Mouse (Mus musculus): Measurements from ENCODE around the gene Hist1h1b. TPM values are rescaled to one million over a fixed set of nuclear protein-coding genes. Genes with fewer than 3 reads are reported as not detected.

Hist1h1b gene
- not detected for polyA plus RNA-seq (2014; fragmentation: Illumina TruSeq; extraction: RNeasy Lipid Tissue Mini Kit (QIAGEN cat#74804); ENCODE audit: low read depth, low replicate concordance)

GRCm38 (mm10) chr13:21779767-21780731, at the start of gene Hist1h1b:
Gene Hist1h1b, minus strand, starts transcription at chr13:21780625.

GRCm38 (mm10) chr13:21811539-21811938, 31.1 kb upstream of the Hist1h1b start, which contains the start of gene Hist1h4m:
Gene Hist1h4m, plus strand, starts transcription at chr13:21811746.

GRCm38 (mm10) chr13:21810073-21810472, 29.6 kb upstream of the Hist1h1b start, which contains the start of the genes Hist1h2bq and Hist1h2ao:
Gene Hist1h2bq, minus strand, starts transcription at chr13:21810197.
Gene Hist1h2ao, plus strand, starts transcription at chr13:21810465.

DNA sequence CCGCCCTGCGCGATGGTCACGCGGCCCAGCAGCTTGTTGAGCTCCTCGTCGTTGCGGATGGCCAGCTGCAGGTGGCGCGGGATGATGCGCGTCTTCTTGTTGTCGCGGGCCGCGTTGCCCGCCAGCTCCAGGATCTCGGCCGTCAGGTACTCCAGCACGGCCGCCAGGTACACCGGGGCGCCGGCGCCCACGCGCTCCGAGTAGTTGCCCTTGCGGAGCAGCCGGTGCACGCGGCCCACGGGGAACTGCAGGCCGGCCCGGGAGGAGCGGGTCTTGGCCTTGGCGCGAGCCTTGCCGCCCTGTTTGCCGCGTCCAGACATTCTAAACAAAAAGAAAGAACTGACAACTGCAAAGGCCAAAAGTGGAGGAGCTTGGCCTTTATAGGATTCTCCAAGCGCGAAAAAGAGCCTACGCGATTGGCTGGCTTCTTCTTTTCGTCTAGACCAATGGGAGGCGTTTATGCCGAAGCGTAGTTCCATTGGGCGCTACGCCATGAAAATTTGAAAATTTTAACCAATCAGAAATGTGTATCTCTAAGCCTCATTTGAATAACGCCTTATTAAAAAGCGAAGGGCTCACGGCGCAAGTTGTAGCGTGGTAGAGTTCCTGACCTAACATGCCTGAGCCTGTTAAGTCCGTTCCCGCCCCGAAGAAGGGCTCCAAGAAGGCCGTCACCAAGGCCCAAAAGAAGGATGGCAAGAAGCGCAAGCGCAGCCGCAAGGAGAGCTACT, 6.6 kb upstream of the Hist1h1b start, which contains the start of the genes Hist1h2an and Hist1h2bp:
TSS of gene Hist1h2an (minus strand) at position 320 of the 731 bp plus-strand sequence.
TSS of gene Hist1h2bp (plus strand) at position 563 of the 731 bp plus-strand sequence.

DNA sequence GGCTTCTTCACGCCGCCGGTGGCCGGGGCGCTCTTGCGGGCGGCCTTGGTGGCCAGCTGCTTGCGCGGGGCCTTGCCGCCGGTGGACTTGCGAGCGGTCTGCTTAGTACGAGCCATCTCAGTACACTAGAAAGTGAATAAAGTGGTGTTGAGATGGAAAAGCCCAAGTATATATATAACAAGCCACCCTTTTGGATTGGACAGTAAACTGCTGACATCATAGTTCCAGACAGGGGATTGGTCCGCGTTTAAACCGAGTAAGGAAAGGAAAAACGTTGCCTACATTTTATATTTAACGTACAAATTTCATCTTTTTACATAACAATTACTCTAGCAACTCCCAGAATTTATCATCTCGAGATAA, 2.8 kb upstream of the Hist1h1b start, which contains the start of gene Hist1h3i:
TSS of gene Hist1h3i (minus strand) at position 116 of the 363 bp plus-strand sequence.

GRCm38 (mm10) chr13:21753524-21754285, 26.7 kb downstream of the Hist1h1b start, which contains the start of the genes Hist1h2ak and Hist1h2bn:
Gene Hist1h2ak, minus strand, starts transcription at chr13:21753827.
Gene Hist1h2bn, plus strand, starts transcription at chr13:21754123.

GRCm38 (mm10) chr13:21750159-21751017, 30.0 kb downstream of the Hist1h1b start, which contains the start of gene Hist1h4k:
Gene Hist1h4k, minus strand, starts transcription at chr13:21750505.

DNA sequence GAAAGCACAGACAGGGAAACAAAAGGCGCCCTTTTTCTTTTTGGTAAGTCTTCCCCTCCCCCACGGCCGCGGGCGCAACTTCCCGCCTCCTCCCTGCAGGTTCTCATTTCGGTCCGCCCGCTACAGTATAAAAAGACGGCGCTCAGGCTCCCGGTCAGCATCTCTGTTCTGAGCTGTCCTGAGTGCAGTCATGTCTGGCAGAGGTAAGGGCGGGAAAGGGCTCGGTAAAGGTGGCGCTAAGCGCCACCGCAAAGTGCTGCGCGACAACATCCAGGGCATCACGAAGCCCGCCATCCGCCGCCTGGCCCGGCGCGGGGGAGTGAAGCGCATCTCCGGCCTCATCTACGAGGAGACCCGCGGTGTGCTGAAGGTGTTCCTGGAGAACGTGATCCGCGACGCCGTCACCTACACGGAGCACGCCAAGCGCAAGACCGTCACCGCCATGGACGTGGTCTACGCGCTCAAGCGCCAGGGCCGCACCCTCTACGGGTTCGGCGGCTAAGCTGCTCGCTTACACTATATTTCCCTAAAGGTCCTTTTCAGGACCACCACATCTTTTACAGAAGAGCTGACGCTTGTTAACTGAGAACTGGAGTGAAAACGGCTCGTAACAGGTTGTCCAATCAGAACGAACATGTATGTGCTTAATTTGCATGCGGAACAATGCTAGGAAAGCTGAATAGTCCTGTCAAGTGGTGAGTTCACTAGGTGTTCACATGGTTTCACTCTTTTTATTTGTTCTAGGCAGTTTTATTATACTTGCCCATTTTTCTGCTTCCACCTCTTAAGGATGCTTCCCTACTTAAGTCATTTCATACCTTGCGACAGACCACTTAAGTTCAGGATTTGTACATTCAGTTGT, 45.3 kb downstream of the Hist1h1b start, which contains the start of gene Hist1h4j:
TSS of gene Hist1h4j (plus strand) at position 159 of the 862 bp plus-strand sequence.

Other genes starting within 250 kb of the Hist1h1b start
- 6.1 TPM for gene Zkscan8, start 249.5 kb downstream of the Hist1h1b start, polyA plus RNA-seq (2014; fragmentation: Illumina TruSeq; extraction: RNeasy Lipid Tissue Mini Kit (QIAGEN cat#74804); ENCODE audit: low read depth, low replicate concordance)
- gene Olfr1366, start 237.8 kb downstream of the Hist1h1b start, polyA plus RNA-seq (2014; fragmentation: Illumina TruSeq; extraction: RNeasy Lipid Tissue Mini Kit (QIAGEN cat#74804); ENCODE audit: low read depth, low replicate concordance) = not detected
- gene Olfr1535, start 220.7 kb downstream of the Hist1h1b start, polyA plus RNA-seq (2014; fragmentation: Illumina TruSeq; extraction: RNeasy Lipid Tissue Mini Kit (QIAGEN cat#74804); ENCODE audit: low read depth, low replicate concordance) = not detected
- not detected for gene Olfr1364, start 198.9 kb downstream of the Hist1h1b start, polyA plus RNA-seq (2014; fragmentation: Illumina TruSeq; extraction: RNeasy Lipid Tissue Mini Kit (QIAGEN cat#74804); ENCODE audit: low read depth, low replicate concordance)
- not detected for gene Olfr1362, start 166.6 kb downstream of the Hist1h1b start, polyA plus RNA-seq (2014; fragmentation: Illumina TruSeq; extraction: RNeasy Lipid Tissue Mini Kit (QIAGEN cat#74804); ENCODE audit: low read depth, low replicate concordance)
- gene Olfr11, start 138.1 kb downstream of the Hist1h1b start, polyA plus RNA-seq (2014; fragmentation: Illumina TruSeq; extraction: RNeasy Lipid Tissue Mini Kit (QIAGEN cat#74804); ENCODE audit: low read depth, low replicate concordance) = not detected
- gene Olfr1361, start 117.2 kb downstream of the Hist1h1b start, polyA plus RNA-seq (2014; fragmentation: Illumina TruSeq; extraction: RNeasy Lipid Tissue Mini Kit (QIAGEN cat#74804); ENCODE audit: low read depth, low replicate concordance) = not detected
- not detected for gene Olfr1360, start 103.2 kb downstream of the Hist1h1b start, polyA plus RNA-seq (2014; fragmentation: Illumina TruSeq; extraction: RNeasy Lipid Tissue Mini Kit (QIAGEN cat#74804); ENCODE audit: low read depth, low replicate concordance)
- gene Olfr1359, start 82.5 kb downstream of the Hist1h1b start, polyA plus RNA-seq (2014; fragmentation: Illumina TruSeq; extraction: RNeasy Lipid Tissue Mini Kit (QIAGEN cat#74804); ENCODE audit: low read depth, low replicate concordance) = not detected
- gene Hist1h2bl, start 64.5 kb downstream of the Hist1h1b start, polyA plus RNA-seq (2014; fragmentation: Illumina TruSeq; extraction: RNeasy Lipid Tissue Mini Kit (QIAGEN cat#74804); ENCODE audit: low read depth, low replicate concordance) = not detected
- not detected for gene Hist1h2ai, start 64.2 kb downstream of the Hist1h1b start, polyA plus RNA-seq (2014; fragmentation: Illumina TruSeq; extraction: RNeasy Lipid Tissue Mini Kit (QIAGEN cat#74804); ENCODE audit: low read depth, low replicate concordance)
- not detected for gene Hist1h3h, start 63.0 kb downstream of the Hist1h1b start, polyA plus RNA-seq (2014; fragmentation: Illumina TruSeq; extraction: RNeasy Lipid Tissue Mini Kit (QIAGEN cat#74804); ENCODE audit: low read depth, low replicate concordance)
- not detected for gene Hist1h2bm, start 58.6 kb downstream of the Hist1h1b start, polyA plus RNA-seq (2014; fragmentation: Illumina TruSeq; extraction: RNeasy Lipid Tissue Mini Kit (QIAGEN cat#74804); ENCODE audit: low read depth, low replicate concordance)
- gene Hist1h4j, start 45.6 kb downstream of the Hist1h1b start, polyA plus RNA-seq (2014; fragmentation: Illumina TruSeq; extraction: RNeasy Lipid Tissue Mini Kit (QIAGEN cat#74804); ENCODE audit: low read depth, low replicate concordance) = not detected
- not detected for gene Hist1h4k, start 30.1 kb downstream of the Hist1h1b start, polyA plus RNA-seq (2014; fragmentation: Illumina TruSeq; extraction: RNeasy Lipid Tissue Mini Kit (QIAGEN cat#74804); ENCODE audit: low read depth, low replicate concordance)
- not detected for gene Hist1h2ak, start 26.8 kb downstream of the Hist1h1b start, polyA plus RNA-seq (2014; fragmentation: Illumina TruSeq; extraction: RNeasy Lipid Tissue Mini Kit (QIAGEN cat#74804); ENCODE audit: low read depth, low replicate concordance)
- gene Hist1h2bn, start 26.5 kb downstream of the Hist1h1b start, polyA plus RNA-seq (2014; fragmentation: Illumina TruSeq; extraction: RNeasy Lipid Tissue Mini Kit (QIAGEN cat#74804); ENCODE audit: low read depth, low replicate concordance) = not detected
- 2.4 TPM for gene Hist1h3i, start 2.7 kb upstream of the Hist1h1b start, polyA plus RNA-seq (2014; fragmentation: Illumina TruSeq; extraction: RNeasy Lipid Tissue Mini Kit (QIAGEN cat#74804); ENCODE audit: low read depth, low replicate concordance)
- gene Hist1h2an, start 6.6 kb upstream of the Hist1h1b start, polyA plus RNA-seq (2014; fragmentation: Illumina TruSeq; extraction: RNeasy Lipid Tissue Mini Kit (QIAGEN cat#74804); ENCODE audit: low read depth, low replicate concordance) = not detected
- not detected for gene Hist1h2bp, start 6.8 kb upstream of the Hist1h1b start, polyA plus RNA-seq (2014; fragmentation: Illumina TruSeq; extraction: RNeasy Lipid Tissue Mini Kit (QIAGEN cat#74804); ENCODE audit: low read depth, low replicate concordance)
- 0.92 TPM for gene Hist1h2bq, start 29.6 kb upstream of the Hist1h1b start, polyA plus RNA-seq (2014; fragmentation: Illumina TruSeq; extraction: RNeasy Lipid Tissue Mini Kit (QIAGEN cat#74804); ENCODE audit: low read depth, low replicate concordance)
- not detected for gene Hist1h2ao, start 29.8 kb upstream of the Hist1h1b start, polyA plus RNA-seq (2014; fragmentation: Illumina TruSeq; extraction: RNeasy Lipid Tissue Mini Kit (QIAGEN cat#74804); ENCODE audit: low read depth, low replicate concordance)
- not detected for gene Hist1h4m, start 31.1 kb upstream of the Hist1h1b start, polyA plus RNA-seq (2014; fragmentation: Illumina TruSeq; extraction: RNeasy Lipid Tissue Mini Kit (QIAGEN cat#74804); ENCODE audit: low read depth, low replicate concordance)
- not detected for gene Hist1h4n, start 51.6 kb upstream of the Hist1h1b start, polyA plus RNA-seq (2014; fragmentation: Illumina TruSeq; extraction: RNeasy Lipid Tissue Mini Kit (QIAGEN cat#74804); ENCODE audit: low read depth, low replicate concordance)
- gene Hist1h2ap, start 52.9 kb upstream of the Hist1h1b start, polyA plus RNA-seq (2014; fragmentation: Illumina TruSeq; extraction: RNeasy Lipid Tissue Mini Kit (QIAGEN cat#74804); ENCODE audit: low read depth, low replicate concordance) = not detected
- not detected for gene Hist1h2br, start 53.1 kb upstream of the Hist1h1b start, polyA plus RNA-seq (2014; fragmentation: Illumina TruSeq; extraction: RNeasy Lipid Tissue Mini Kit (QIAGEN cat#74804); ENCODE audit: low read depth, low replicate concordance)
- 0.31 TPM for gene Zfp184, start 164.5 kb upstream of the Hist1h1b start, polyA plus RNA-seq (2014; fragmentation: Illumina TruSeq; extraction: RNeasy Lipid Tissue Mini Kit (QIAGEN cat#74804); ENCODE audit: low read depth, low replicate concordance)
- not detected for gene Pom121l2, start 200.6 kb upstream of the Hist1h1b start, polyA plus RNA-seq (2014; fragmentation: Illumina TruSeq; extraction: RNeasy Lipid Tissue Mini Kit (QIAGEN cat#74804); ENCODE audit: low read depth, low replicate concordance)
- not detected for gene Prss16, start 229.1 kb upstream of the Hist1h1b start, polyA plus RNA-seq (2014; fragmentation: Illumina TruSeq; extraction: RNeasy Lipid Tissue Mini Kit (QIAGEN cat#74804); ENCODE audit: low read depth, low replicate concordance)

All from heart, adult 10 weeks (tissue).